Mouse (Mus musculus): Measurements from ENCODE around the gene Cd19. TPM values are rescaled to one million over a fixed set of nuclear protein-coding genes. Genes with fewer than 3 reads are reported as not detected.

Cd19 gene
- polyA plus RNA-seq, 1 experiment from 2014 or later = not detected

DNA sequence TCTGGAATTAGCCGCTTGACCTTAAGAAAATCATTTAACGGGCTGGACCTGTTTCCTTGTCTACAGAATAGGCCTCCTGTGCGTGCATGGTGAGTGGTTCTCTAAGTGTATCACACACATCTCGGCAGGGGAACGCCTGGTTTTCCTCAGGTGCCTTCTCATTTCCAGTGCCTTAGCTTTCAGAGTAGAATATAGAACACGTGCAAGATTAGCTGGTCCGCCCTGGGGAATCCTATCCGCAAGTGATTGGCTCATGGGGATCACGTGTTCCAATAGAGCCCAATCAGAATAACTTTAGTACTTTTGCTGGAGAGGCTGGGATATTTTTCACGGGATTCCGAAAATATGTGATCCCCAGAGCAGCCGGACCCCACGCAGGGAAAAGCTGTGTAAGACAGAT lies 55.6 kb downstream of the Cd19 start:
- no peak overlapping the region for H3K9ac ChIP-seq (ENCODE audit: low read depth, low read length)
- no peak overlapping the region for H3K27ac ChIP-seq (ENCODE audit: low read depth, low read length)
- no peak overlapping the region for H3K4me3 ChIP-seq (ENCODE audit: low read length)
- no peak for ATAC-seq
- WGBS = 78% methylated on average over 13 of the region's 13 CpGs
- peaks cover 3% of the 10 kb centered on the region; the same call in 1 of the 2 replicates for H3K36me3 ChIP-seq (ENCODE audit: control insufficient read depth, insufficient read depth, low read length)
- H3K9me3 ChIP-seq (ENCODE audit: control insufficient read depth, low read length) = no peaks in the 10 kb centered on the region
- H3K27me3 ChIP-seq (replicated peaks; ENCODE audit: control insufficient read depth, insufficient read depth, low read length) = no peaks in the 10 kb centered on the region
- H3K4me2 ChIP-seq (ENCODE audit: low read length) = 0 out of 2 replicates have a peak overlapping the region, but pooled peaks have one; percentile 8
- no peaks in the 10 kb centered on the region for H3K4me1 ChIP-seq (ENCODE audit: control insufficient read depth, insufficient read depth, low read depth, low read length)

Small RNA genes lying within 50 kb of the gene (microRNA-seq; reads per million reads assigned to microRNA genes)
- not detected for gene Mir7058

Other genes with a start within 250 kb of the Cd19 start
- 44.4 and 54.4 TPM in 2 replicates for gene Xpo6, start 214.4 kb downstream of the Cd19 start, polyA plus RNA-seq (2015; fragmentation: Nextera tagmentation; extraction: Ambion mirVana)
- gene Sbk1, start 142.3 kb downstream of the Cd19 start, polyA plus RNA-seq (2015; fragmentation: Nextera tagmentation; extraction: Ambion mirVana) = 159 and 208 TPM in 2 replicates
- 0.55 and 1.00 TPM in 2 replicates for gene Lat, start 45.3 kb downstream of the Cd19 start, polyA plus RNA-seq (2015; fragmentation: Nextera tagmentation; extraction: Ambion mirVana)
- gene Spns1, start 37.4 kb downstream of the Cd19 start, polyA plus RNA-seq (2015; fragmentation: Nextera tagmentation; extraction: Ambion mirVana) = 98.1 and 98.9 TPM in 2 replicates
- gene Nfatc2ip, start 18.2 kb downstream of the Cd19 start, polyA plus RNA-seq (2015; fragmentation: Nextera tagmentation; extraction: Ambion mirVana) = 2.1 and 2.3 TPM in 2 replicates
- gene Rabep2, start 13.9 kb upstream of the Cd19 start, polyA plus RNA-seq (2015; fragmentation: Nextera tagmentation; extraction: Ambion mirVana) = 23.1 and 26.0 TPM in 2 replicates
- 0.56 and 14.3 TPM in 2 replicates for gene Atp2a1, start 48.2 kb upstream of the Cd19 start, polyA plus RNA-seq (2015; fragmentation: Nextera tagmentation; extraction: Ambion mirVana)
- 70.7 and 76.5 TPM in 2 replicates for gene Sh2b1, start 60.5 kb upstream of the Cd19 start, polyA plus RNA-seq (2015; fragmentation: Nextera tagmentation; extraction: Ambion mirVana)
- gene Tufm, start 72.5 kb upstream of the Cd19 start, polyA plus RNA-seq (2015; fragmentation: Nextera tagmentation; extraction: Ambion mirVana) = 136 and 137 TPM in 2 replicates
- gene Atxn2l, start 88.5 kb upstream of the Cd19 start, polyA plus RNA-seq (2015; fragmentation: Nextera tagmentation; extraction: Ambion mirVana) = 48.1 and 59.7 TPM in 2 replicates
- gene Eif3c, start 151.5 kb upstream of the Cd19 start, polyA plus RNA-seq (2015; fragmentation: Nextera tagmentation; extraction: Ambion mirVana) = 172 and 174 TPM in 2 replicates
- 0.36 and 0.88 TPM in 2 replicates for gene Apobr, start 170.1 kb upstream of the Cd19 start, polyA plus RNA-seq (2015; fragmentation: Nextera tagmentation; extraction: Ambion mirVana)
- 37.1 and 38.9 TPM in 2 replicates for gene Cln3, start 170.9 kb upstream of the Cd19 start, polyA plus RNA-seq (2015; fragmentation: Nextera tagmentation; extraction: Ambion mirVana)
- not detected in 2 replicates for gene Il27, start 180.1 kb upstream of the Cd19 start, polyA plus RNA-seq (2015; fragmentation: Nextera tagmentation; extraction: Ambion mirVana)
- 14.8 and 15.6 TPM in 2 replicates for gene Nupr1, start 216.0 kb upstream of the Cd19 start, polyA plus RNA-seq (2015; fragmentation: Nextera tagmentation; extraction: Ambion mirVana)
- gene Sgf29, start 234.4 kb upstream of the Cd19 start, polyA plus RNA-seq (2015; fragmentation: Nextera tagmentation; extraction: Ambion mirVana) = 54.9 and 56.5 TPM in 2 replicates